Mouse (Mus musculus) ES-E14 (cell line): ENCODE results near the gene P2rx3. TPM values are rescaled to one million over a fixed set of nuclear protein-coding genes. Genes with fewer than 3 reads are reported as not detected.
A peak's percentile ranks its signal among the peaks of the same experiment; 100 is the strongest.

Source experiments
- DNase-seq: peaks from one replicate; pipeline ENCODE4 v3.0.0-alpha.2; 2013; ENCODE audit warnings: low read depth, low spot score
- H3K27ac ChIP-seq: 2 replicates; pipeline ENCODE4 v1.5.1; 2012; ENCODE audit warnings: low read depth, mild to moderate bottlenecking, low read length, moderate library complexity, mixed read lengths; ENCODE audit not compliant: poor library complexity, insufficient read depth, severe bottlenecking
- H3K36me3 ChIP-seq: 2 replicates; pipeline ENCODE4 v1.6.1; 2012; ENCODE audit warnings: mild to moderate bottlenecking, low read length, moderate library complexity, mixed read lengths; ENCODE audit not compliant: control insufficient read depth, poor library complexity, insufficient read depth, severe bottlenecking
- H3K4me1 ChIP-seq, 2 experiments: fragments of 150-350 bp in 1 of 2; sonication (generic) in 1 of 2; 2 replicates each; pipeline ENCODE4 v1.6.1; 2012; ENCODE audit warnings: low read length in 2 of 2, mild to moderate bottlenecking in 1 of 2, mixed read lengths in 1 of 2; ENCODE audit not compliant: control insufficient read depth in 2 of 2, insufficient read depth in 2 of 2, poor library complexity in 1 of 2
- H3K4me3 ChIP-seq, 2 experiments: fragments of 150-350 bp in 1 of 2; sonication (generic) in 1 of 2; 2 replicates each; pipeline ENCODE4 v1.5.1; 2012; ENCODE audit warnings: low read length in 2 of 2, low read depth in 1 of 2, mild to moderate bottlenecking in 1 of 2, mixed read lengths in 1 of 2; ENCODE audit not compliant: insufficient read depth in 1 of 2, poor library complexity in 1 of 2, severe bottlenecking in 1 of 2
- H3K9ac ChIP-seq: 2 replicates; pipeline ENCODE4 v1.6.1; 2012; ENCODE audit warnings: low read depth, mild to moderate bottlenecking, low read length, mixed read lengths; ENCODE audit not compliant: poor library complexity, insufficient read depth, severe bottlenecking
- H3K9me3 ChIP-seq: fragments of 150-350 bp; sonication (generic); 2 replicates; pipeline ENCODE4 v1.6.1; 2012; ENCODE audit warnings: low read depth, mild to moderate bottlenecking, low read length; ENCODE audit not compliant: control insufficient read depth, insufficient read depth
- CHD2 ChIP-seq: IDR thresholded peaks from 2 replicates; pipeline ENCODE4 v1.6.1; 2014; ENCODE audit warnings: mild to moderate bottlenecking, low read depth, low read length, inconsistent platforms
- HCFC1 ChIP-seq: IDR thresholded peaks from 2 replicates; pipeline ENCODE4 v1.6.1; 2012; ENCODE audit warnings: low read length, inconsistent platforms, borderline replicate concordance; ENCODE audit not compliant: insufficient read depth
- MAFK ChIP-seq: IDR thresholded peaks from 2 replicates; pipeline ENCODE4 v1.6.1; 2014; ENCODE audit warnings: mild to moderate bottlenecking, low read depth, low read length, inconsistent platforms; ENCODE audit not compliant: insufficient read depth
- ZC3H11A ChIP-seq: IDR thresholded peaks from 2 replicates; pipeline ENCODE4 v1.6.1; 2012; ENCODE audit warnings: low read depth, mild to moderate bottlenecking, inconsistent platforms, low read length, borderline replicate concordance
- ZNF384 ChIP-seq: IDR thresholded peaks from 2 replicates; pipeline ENCODE4 v1.6.1; 2012; ENCODE audit warnings: low read depth, low read length, inconsistent platforms
- in situ Hi-C, 2 experiments: fragments of 600-800 bp; cut with MboI; formaldehyde crosslinking; loops; one replicate each; pipeline ENCODE4 v1.15.1; 2025; ENCODE audit warnings: low sequenced_read_pairs in 2 of 2, inconsistent platforms in 1 of 2; ENCODE audit not compliant: unreplicated experiment in 2 of 2
- total RNA-seq: library from RNA; depleted of rRNA; stranded (reverse); fragments of 300-350 nt; gene quantifications from 2 replicates; pipeline ENCODE4 v1.2.3, GENCODE M21; 2012

The P2rx3 gene
- total RNA-seq, 1 experiment: 4.6 TPM

DNA sequence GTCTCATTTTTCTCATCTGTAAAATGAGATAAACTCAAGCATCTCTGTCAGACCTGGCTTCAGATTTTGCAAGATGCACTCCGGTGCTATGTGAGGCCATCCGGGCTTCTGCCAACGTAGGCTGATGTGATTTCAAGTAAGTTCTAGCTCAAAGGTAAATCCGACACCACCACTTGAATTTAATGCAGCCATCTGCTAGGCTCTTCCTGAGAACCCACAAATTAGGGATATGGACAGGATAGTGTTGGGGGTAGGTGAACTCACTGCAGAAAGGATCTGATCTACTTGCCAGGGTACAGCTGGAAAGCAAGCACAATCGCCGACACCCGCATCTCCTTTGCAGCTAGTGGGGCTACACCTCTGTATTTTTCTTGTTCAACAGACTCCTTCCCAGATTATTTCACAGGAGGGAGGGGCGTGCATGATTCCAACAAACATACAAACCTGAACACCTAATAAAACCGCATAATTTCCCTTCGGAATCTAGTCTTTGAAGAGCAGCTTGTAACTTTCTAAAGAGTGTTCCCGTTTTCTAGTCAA, 685 bp downstream of the P2rx3 start:
- in situ Hi-C loops: no loop called here
- Histone ChIP-seq H3K36me3 (peaks cover 23% of the 10 kb centered on the region), H3K9me3 (no peaks in the 10 kb centered on the region), H3K9ac (peak overlapping the region; percentile 98), H3K4me1 (peaks cover 3 to 6% of the 10 kb centered on the region in 2 experiments; a peak in 2 of 4 replicates), H3K4me3 (peak overlapping the region; percentile 89 to 95), H3K27ac (no peak overlapping the region)
- TF ChIP-seq ZNF384: no peak
- TF ChIP-seq MAFK: no peak
- no peak for TF ChIP-seq HCFC1
- TF ChIP-seq ZC3H11A: no peak
- TF ChIP-seq CHD2: no peak
- no peak for DNase-seq

DNA sequence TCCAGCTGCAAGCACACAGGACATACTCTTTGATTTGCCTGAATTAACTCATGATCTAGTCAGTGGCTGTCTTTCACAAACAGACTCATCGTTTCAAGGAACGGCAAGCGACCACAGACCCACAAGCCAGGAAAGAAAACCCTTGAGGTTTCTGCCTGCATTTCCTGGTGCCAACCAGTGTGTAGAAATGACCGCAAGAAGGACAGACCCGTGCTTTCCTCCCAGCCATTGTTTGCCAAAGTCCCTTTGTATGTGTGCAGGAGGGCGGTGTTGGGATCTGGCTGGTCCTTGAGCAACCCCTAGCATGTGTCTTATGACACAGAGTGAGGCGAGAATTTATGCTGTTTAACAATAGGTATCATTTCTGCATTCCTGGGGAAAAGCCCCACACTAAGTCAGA, 3.1 kb downstream of the P2rx3 start:
- DNase-seq: no peak
- Histone ChIP-seq H3K9ac (no peak overlapping the region), H3K36me3 (peaks cover under 1% of the 10 kb centered on the region; the same call in 1 of the 2 replicates), H3K9me3 (no peaks in the 10 kb centered on the region), H3K4me1 (peaks cover 3 to 6% of the 10 kb centered on the region in 2 experiments; a peak in 2 of 4 replicates), H3K27ac (no peak overlapping the region), H3K4me3 (no peak overlapping the region)
- TF ChIP-seq MAFK (no peak), ZC3H11A (no peak), CHD2 (no peak), ZNF384 (no peak), HCFC1 (no peak)
- in situ Hi-C loops: no loop called here

DNA sequence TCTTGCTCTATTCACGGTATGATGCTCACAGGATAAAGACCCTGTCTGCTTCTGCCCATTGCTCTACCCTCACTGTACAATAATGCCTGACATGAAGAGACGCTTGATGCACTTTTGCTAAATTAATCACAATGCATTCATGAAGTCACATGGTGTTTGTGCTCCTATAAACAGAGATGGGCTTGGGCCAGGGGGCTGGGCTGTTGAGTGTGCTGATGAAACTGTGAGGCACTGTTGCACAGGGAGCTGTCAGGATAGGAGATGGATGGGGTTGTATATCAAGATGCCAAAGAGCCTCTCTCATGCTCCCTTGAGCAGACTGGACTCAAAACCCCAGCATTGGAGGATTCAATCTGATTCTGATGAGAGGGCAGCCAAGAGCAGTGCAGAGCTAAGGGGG, 4.1 kb downstream of the P2rx3 start:
- DNase-seq: no peak
- H3K36me3 ChIP-seq: no peaks in the 10 kb centered on the region
- in situ Hi-C loops: no loop called here
- H3K9me3 ChIP-seq: no peaks in the 10 kb centered on the region
- no peak overlapping the region for H3K4me3 ChIP-seq
- no peak overlapping the region for H3K9ac ChIP-seq
- TF ChIP-seq ZNF384 (no peak), MAFK (no peak), CHD2 (no peak), HCFC1 (no peak), ZC3H11A (no peak)
- H3K4me1 ChIP-seq: 0 out of 4 replicates have a peak, but pooled peaks cover 0 to 2% of the 10 kb centered on the region in 2 experiments
- H3K27ac ChIP-seq: no peak overlapping the region

DNA sequence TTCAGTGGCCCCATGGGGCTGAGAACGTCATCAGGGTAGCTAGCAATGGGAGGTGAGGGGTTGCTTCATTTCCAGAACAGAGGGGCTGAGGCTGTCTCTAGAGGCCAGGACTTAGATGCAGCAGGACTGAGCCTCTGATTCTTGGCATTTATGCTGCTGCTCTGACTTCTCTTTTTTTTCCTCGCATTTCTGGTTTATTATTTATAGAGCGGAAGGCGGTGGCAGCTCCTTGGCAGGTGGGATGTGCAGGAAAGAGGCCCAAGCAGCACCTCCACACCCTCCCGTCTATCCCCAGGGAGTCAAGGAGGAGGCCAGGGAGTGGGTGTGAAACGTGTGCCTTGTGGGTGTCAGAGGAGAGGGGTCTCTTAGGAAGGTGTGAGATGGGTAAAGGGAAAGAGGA, 6.3 kb downstream of the P2rx3 start:
- no peak overlapping the region for H3K4me3 ChIP-seq
- H3K27ac ChIP-seq: no peak overlapping the region
- no peaks in the 10 kb centered on the region for H3K4me1 ChIP-seq
- in situ Hi-C loops: no loop called here
- no peak for DNase-seq
- TF ChIP-seq ZC3H11A: no peak
- TF ChIP-seq HCFC1: no peak
- no peak for TF ChIP-seq CHD2
- no peak for TF ChIP-seq MAFK
- TF ChIP-seq ZNF384: no peak
- no peaks in the 10 kb centered on the region for H3K9me3 ChIP-seq
- H3K36me3 ChIP-seq: no peaks in the 10 kb centered on the region
- no peak overlapping the region for H3K9ac ChIP-seq

DNA sequence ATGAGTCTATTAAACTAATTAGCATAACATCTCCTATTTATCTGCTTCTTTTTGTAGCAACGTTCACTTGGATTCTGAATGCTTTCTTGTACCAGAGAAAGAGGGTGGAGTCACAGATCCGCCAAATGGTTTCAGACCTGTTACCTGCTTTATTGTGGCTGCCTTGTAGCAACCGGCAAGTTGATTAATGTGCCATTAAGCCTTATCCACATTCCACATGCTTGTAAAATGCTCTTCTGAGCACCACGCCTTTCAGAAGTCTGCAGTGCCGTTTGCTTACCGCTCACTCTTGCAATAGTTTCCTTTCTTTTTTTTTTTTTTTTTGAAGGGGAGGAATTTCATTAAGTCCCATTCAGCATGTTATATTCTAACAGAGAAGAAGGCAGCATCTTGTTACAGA, 7.4 kb downstream of the P2rx3 start:
- H3K4me1 ChIP-seq: no peaks in the 10 kb centered on the region
- in situ Hi-C loops: no loop called here
- no peaks in the 10 kb centered on the region for H3K36me3 ChIP-seq
- H3K4me3 ChIP-seq: no peak overlapping the region
- no peaks in the 10 kb centered on the region for H3K9me3 ChIP-seq
- H3K27ac ChIP-seq: no peak overlapping the region
- H3K9ac ChIP-seq: no peak overlapping the region
- no peak for DNase-seq
- no peak for TF ChIP-seq ZC3H11A
- TF ChIP-seq HCFC1: no peak
- no peak for TF ChIP-seq CHD2
- no peak for TF ChIP-seq MAFK
- no peak for TF ChIP-seq ZNF384
